Mouse (Mus musculus) frontal cortex, postnatal 10 days (tissue): Measurements from ENCODE around the gene Klf5.

Experiments used
- DNase-seq, 2 experiments: peaks; one replicate each; pipeline ENCODE4 v3.0.0; 2022; ENCODE audit warnings: low spot score in 2 of 2, mixed read lengths in 1 of 2

Klf5 gene

DNA sequence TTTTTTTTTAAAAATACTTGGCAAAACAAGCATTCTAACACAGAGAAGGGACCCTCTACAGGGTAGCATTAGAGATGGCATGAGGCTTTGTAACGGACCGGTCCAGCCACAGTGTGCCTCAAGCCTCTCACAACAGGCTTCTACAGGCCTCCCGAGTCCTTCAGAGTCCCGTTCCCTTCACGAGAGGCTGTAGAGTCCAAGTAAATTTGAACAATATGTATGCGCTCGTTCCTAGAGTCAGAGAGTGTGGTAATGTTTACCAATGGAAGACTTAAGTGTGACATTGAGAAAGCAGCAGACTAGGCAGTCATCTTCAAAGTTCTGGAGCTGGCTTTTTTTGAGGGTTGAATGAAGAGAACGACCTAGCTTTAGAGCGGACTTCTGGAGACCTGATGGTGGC lies 11.1 kb downstream of the Klf5 start:
- no peak for DNase-seq

DNA sequence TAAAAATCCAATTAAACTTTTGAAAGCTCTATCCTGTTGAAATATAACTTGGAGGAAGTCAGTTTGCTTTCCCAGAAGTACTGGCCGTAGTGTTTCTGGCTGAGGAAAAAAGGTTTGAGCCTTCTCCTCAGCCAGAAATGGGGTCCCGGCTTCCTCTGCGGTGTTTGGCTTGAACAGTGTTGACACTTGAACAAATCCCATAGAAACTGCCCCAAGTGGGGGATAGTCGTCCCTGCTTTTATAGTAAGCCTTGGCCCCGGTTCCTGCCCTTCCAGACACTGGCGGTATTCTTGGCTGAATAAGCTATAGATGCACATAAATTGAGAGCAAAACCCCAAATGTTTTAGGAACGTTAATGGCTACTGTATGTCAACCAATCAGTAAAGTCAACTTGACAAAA lies 11.9 kb downstream of the Klf5 start:
- DNase-seq: no peak

DNA sequence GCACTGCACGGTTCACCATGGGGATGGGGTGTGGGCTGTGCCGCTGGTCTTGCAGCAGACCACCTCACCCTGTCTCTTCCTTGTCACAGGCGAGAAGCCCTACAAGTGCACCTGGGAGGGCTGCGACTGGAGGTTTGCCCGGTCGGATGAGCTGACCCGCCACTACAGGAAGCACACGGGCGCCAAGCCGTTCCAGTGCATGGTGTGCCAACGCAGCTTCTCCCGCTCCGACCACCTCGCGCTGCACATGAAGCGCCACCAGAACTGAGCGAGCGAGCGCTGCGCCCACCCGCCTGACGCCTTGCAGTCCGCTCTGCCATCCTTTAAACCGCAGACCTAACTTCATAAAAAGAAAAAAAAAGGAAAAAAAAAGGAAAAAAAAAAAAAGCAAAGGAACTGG lies 14.6 kb downstream of the Klf5 start:
- DNase-seq: no peak

DNA sequence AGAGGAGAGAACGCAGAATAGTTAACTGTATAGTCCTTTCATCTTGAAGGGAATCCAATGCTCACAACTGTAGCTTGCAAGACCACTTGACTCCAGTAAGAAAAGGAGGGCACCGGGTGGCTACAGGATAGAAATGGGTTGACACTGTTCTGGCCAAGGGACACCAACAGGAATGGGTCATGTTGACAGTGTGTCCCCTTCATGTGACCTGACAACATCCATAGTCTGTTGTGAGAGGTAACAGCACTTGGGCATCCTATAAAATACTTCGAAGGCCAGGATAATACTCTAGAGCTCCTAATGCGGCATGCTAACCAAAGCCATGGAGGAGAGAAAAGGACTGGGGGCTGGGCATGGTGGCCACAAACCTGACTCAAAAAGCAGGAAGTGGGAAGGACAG lies 17.8 kb downstream of the Klf5 start:
- no peak for DNase-seq

DNA sequence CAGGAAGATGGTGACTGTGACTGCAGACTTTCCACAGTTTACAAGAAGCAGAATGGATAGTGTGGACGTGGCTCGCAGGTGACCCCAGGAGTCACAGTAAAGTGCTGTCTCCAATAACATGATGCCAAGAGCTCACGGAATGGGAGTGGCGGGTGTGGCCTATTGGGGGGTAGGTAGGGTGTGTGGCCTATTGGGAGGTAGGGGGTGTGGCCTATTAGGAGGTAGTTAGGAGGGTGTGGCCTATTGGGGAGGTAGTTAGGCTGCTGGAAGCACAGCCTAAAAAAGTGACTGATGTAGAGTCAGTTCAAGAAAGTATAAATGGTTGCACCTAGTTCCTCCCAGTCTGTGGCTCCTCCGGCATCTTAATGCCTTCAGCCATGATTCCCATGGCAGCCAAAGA lies 22.2 kb downstream of the Klf5 start:
- no peak for DNase-seq

DNA sequence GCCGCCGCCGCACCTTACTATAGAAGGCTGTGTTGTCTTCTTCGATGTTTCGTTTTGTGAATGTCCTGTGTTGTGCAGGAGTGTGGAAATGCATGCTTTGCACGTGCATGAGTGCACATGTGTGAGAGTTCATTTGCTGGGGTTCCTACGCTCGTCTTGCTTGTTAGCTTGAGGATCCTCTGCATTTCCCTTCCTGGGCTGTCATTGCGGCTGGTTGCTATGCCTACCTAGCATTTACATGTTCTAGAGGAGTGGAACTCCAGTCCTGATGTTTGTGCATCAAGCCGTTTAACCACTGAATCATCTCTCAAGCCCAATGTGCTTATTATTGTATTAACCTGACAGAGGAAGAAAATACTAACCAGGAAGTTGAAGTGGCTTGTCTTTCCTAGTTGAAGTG lies 24.9 kb downstream of the Klf5 start:
- DNase-seq: no peak

DNA sequence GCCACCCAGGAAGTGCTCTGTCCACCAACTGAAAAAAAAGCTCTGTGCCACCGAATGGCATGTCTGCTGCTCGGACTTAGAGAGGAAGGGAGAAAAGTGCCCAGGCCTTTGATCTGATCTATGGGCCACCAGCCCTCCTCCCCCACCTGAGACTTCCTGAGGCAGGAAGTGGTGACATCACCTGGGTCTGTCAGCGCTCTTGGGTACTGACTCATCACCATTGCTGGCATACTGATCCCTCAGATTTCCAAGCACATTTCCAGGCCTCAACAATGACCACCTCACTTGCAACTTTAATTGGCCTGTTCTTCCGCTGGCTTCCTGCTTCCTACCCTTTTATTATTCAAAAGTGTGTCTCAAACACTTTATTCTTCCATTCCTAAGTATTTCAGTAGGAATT lies 26.0 kb downstream of the Klf5 start:
- no peak for DNase-seq

DNA sequence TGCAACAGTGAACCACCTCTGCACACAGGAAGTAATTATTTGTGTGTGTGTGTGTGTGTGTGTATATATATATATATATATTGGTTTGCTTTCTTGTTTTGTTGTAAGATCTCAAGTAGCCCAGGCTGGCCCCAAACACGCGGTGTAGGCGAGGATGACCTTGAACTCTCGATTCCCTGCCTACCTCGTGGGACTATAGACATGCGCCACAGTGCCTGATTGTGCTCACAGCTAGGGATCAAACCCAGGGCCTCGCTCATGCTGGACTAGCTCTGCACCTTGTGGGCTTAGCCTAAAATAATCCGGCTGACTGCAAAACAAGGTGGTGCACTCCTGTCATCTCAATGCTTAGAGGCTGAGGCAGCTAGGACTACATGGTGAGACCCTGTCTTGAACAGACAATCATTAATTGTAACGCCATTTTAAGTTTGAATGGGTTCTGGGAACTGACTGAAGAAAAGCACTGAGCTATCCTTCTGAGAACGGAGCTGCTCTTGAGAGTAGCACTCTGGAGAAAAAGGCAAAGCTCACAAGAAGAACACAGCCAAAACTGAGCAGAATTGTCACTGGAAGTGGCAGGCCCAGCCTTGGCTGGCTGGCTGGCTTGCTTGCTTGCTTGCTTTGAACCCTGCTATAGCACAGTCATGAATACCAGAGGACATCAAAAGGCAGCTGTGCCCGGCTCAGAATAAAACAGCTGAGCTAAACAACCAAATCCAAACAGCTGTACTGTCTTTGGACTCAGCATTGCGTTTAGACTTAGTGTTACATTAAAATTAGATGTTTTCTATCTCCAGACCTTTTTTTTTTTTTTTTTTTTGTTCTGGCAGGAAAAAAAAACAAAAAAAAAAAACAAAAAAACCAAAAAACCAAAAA lies 27.3 kb downstream of the Klf5 start:
- DNase-seq: no peak

DNA sequence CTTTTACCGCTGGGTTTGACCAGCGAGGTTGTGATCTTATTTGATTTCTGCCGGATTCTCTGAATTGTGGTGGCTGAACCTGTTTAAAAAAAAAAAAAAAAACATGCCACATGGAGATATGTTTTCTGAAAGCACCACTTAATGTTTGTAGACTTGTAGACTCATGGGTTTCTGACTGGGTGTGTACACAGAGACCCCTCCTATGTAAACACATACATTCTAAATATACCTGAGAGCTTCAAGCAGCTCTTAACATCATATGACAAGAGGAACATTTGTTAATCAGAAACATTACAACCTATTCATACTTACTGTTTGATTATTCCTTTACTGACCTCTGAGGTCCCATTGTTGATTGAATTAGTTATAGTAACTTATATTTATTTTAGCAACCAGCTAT lies 38.1 kb downstream of the Klf5 start:
- DNase-seq: no peak

DNA sequence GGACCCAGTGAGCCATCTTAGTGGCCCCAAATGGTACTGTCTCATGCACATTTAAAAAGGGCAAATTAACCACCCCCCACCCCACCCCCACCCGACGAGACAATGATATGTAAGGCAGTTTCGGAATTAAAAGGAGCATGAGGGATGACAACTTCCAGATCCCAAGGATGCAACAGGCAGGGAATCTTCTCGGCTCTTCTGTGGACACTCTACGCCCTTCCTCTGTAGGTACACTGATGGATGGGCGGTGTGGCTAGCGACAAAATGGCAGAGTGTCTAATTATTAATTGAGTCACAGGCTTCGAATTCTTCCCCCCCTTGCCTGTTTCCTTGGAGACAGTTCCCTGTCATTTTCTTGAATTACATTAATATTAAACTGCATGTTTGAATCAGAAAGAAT lies 40.5 kb downstream of the Klf5 start:
- no peak for DNase-seq

DNA sequence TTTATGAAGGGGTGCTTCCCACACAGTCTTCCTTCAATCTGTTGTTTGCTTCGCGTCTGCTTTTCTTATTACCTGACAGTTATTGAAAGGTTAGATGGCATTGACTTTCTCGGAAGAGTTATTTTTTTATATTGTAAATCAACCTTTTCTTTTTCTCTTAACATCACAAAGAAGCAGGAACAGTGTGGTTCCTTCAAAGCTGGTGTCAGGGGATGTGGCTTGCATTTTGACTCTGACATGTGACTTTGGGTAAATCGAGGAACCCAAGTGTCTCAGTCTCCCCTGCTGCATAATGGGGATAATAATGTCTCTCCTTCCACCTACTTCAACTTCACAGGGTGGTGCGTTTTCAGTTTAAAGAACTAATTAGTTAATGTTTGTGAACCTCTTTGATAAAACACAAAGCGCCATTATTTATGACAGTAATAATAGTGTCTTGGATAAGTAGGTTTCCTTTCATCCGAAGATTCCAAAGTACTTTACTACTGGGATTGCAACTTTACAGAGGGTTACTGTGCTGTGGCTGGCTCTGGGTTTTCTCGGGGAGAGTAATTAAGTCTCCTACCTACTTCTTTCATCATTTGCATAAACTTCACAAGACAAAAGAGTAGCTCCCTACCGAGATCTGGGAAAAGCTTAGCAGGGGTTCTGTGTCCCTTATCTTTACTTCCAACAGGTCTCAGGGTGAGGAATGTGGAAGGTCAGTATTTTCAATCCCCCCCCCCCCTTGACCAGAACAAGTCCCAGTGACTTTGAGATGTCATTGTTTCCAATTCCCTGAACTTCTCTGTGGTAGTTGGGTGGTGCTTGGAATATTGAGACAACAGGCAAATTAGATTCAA lies 41.4 kb downstream of the Klf5 start:
- no peak for DNase-seq

DNA sequence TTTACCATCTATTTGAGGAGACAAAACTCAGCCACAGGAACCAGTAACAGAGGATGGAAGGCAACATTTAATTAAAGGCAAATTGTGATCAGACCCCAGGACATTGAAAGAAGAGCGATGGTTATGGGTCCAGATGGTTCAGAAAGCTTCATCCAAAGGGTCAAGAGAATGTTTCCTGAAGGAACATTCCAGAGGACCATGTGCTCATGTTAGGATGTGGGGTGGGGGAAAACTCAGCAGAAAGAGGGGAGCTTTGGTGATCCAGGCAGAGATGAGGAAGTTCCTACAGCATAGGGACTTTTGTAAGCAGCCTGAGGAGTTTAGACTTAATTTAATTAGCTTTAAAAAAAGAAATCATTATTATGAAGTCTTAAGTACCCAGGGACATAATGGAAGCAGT lies 42.2 kb downstream of the Klf5 start:
- DNase-seq: no peak

DNA sequence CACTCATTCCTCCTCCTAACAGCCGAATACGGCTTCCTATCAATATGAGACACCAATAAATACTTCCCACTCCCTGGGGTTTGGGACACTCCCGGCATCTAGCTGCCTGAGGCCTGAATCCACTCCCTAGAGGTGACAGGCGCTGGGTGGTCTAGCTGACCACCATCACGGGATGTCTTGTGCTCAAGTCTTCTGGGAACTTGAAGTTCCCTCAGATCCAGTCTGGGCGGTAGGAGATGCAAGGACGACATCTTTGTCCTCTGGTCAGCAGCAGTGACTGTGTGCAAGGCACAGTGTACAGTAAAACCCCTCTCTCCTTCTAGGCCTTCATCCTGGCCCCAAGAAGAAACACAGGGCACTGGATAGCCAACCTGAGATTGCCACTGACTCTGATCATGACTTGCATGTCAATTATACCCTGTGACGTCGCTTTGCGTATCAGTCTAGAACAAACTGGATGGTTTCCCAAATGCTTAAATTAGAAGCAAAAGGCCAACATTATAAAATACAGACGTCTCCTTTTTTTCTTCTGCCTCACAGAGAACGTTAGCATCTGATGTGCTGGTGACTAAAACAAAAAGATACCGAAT lies 49.8 kb downstream of the Klf5 start:
- DNase-seq: no peak

DNA sequence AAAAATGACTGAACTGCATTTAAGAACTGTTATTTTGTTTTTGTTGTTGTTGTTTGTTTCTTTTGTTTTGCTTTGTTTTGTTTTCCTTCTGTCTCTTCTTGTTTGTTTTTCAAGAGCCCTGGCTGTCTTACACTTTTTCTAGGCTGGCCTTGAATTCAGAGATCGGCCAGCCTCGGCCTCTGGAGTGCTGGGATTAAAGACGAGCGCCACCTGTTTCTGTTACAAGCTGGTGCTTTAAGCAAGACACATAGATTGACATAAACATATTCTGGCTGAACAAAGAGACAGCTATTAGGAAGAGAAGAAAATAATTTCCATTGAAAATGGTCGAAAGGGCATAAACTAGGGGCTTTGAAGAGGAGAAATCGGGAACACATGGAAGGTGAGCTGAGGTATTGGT lies 51.1 kb downstream of the Klf5 start:
- DNase-seq: no peak

DNA sequence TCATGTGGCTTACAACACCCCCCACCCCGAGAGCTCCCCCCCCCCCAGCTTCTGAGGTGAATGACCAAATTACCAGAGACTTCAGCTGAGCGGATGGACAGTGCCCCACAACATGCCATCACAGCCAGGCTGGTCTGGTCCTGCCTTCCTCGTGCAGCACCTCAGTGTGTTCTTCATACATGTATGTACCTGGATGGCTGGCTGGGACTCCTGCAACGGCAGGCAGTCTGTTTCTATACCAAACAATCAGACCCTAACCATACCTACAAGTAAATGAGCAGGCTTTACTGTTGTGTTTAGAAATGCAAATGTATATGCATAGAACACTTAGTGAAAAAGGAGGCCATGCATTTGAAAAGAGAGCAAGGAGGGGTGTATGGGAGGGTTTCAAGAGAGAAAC lies 54.5 kb downstream of the Klf5 start:
- no peak for DNase-seq

DNA sequence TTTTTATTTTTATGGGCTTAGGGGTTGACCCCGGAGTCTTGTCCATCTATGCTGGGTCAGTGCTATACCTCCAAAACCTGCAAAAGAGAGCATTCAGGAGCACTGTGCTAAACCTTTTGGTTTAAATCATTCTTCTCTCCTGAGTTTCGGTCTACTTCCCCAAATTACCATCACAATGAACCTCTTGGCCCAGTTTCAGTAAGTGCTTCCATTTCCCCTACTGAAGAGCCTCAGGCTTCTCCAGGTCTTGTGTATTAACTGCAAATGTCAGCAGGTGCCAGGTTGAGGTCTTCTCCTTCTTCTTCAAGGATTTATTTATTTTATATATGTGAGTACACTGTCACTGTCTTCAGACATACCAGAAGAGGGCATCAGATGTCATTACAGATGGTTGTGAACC lies 55.6 kb downstream of the Klf5 start:
- no peak for DNase-seq

DNA sequence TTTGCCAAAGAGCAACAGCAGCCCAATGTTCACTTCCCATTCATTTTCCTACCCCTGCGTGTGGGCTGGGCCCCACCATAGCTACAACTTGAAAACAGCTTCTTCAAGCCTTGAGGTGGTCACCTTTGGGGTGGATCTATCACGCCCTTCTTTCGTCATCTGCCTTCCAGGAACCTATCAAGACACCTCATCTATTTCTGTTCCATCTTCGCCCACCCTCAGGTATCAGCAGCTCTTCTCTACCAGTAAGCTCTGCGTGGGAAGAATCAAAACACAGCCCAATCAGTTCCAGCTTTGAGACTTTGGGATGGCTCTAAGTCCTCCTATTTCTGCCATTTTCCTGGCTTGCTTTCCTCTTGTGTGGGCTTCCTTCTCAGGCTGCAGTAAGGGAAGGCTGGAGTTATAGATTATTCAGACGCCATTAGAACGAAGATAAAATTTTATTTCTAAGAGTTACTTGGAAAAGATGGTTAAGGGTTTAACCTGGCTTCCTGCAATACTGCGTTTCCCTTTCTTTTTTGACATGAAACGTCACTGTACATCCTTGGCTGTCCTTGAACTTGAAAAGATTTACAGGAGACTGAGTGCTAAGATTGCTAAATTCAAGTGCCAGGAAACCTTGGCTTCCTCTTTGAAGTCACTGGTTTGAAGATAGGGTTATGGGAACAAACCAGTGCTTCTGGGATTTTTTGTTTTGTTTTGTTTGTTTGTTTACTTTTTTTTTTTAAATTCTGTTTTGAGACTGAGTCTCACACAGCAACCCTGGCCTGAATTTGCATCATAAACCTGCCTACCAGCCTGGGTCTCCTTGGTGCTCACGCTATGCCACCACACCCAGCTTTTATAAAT lies 56.5 kb downstream of the Klf5 start:
- no peak for DNase-seq

DNA sequence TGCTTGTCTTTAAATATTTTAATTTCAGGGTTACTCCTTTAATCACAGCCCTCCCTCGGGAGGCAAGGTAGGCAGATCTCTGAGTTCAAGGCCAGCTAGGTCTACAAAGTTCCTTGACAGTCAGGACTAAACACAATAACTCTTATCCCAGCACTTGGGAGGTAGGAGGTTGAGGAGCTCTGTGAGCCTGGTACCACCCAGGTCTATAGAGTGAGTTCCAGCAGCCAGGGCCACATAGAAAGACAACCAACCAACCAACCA lies 57.0 kb downstream of the Klf5 start:
- no peak for DNase-seq

DNA sequence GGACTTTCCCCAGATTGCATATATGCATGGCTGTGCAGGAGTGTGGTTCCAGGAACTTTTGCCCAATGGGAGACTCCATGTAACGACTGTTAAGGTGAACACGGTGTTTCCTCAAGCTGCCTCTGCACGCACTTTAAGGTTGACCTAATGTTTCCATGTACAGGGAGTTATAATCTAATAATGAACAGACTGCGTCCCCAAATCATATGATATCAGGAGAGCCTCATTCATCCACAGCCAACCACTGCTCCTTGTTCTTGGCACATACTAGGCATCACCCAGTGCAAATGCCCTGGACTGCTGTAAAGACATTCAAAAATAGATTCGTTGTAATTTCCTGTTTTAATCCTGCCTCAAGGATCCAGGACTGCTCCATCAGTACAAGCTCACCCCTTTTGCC lies 64.5 kb downstream of the Klf5 start:
- no peak for DNase-seq

DNA sequence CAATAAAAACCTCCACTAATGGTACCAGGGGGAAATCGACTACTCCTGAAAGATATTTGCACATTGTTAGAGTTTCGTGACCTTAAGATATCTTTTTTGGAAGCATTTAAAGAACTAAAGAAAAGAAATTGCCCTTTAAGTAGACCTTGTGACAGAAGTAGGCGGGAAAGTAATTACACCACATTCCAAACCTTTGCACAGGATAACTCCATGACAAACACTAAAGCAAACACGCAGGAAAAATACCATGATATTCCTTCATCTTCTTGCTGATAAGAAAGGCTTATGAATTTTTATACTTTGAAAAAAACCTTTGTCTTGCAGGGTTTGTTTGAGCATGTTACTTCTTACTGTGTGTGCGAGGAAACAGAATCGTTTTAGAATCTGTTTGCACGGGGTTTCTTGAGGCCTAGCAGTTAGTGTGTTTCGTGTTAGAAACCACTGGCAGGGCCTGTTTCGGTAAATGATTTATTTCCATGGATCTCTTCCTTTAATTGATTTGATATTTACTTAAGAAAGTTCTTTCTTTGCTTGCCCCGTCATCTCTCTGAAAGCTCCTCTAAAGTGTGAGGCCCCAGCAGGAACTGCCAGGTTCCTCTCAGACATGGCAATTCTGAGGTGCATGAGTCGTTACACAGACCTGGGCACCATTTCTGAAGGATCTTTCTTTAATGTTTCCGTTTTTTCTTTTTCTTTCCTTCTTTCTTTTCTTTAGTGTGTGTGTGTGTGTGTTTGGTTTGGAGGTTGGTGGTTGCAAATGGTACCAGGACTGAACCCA lies 65.7 kb downstream of the Klf5 start:
- no peak for DNase-seq
